Mouse (Mus musculus): Measurements from ENCODE around the gene Cnpy1. TPM values are rescaled to one million over a fixed set of nuclear protein-coding genes. Genes with fewer than 3 reads are reported as not detected.

Gene Cnpy1
- total and polyA plus RNA-seq, 3 experiments: not detected

GRCm38 (mm10) chr5:28267576-28267975, 22.0 kb upstream of the Cnpy1 start:
- no peaks in the 10 kb centered on the region for H3K9me3 ChIP-seq (replicated peaks; ENCODE audit: insufficient read depth, low read length)
- no peaks in the 10 kb centered on the region for H3K79me2 ChIP-seq (ENCODE audit: control insufficient read depth, insufficient read depth, low read length, poor library complexity)
- H3K36me3 ChIP-seq (ENCODE audit: control insufficient read depth in 1 of 2, insufficient read depth in 2 of 2, low read length in 2 of 2): peaks cover 0 to 6% of the 10 kb centered on the region in 2 experiments; a peak in 1 of 4 replicates
- no peaks in the 10 kb centered on the region for H3K27me3 ChIP-seq (ENCODE audit: control insufficient read depth in 1 of 2, insufficient read depth in 2 of 2, low read length in 2 of 2)
- no peak overlapping the region for H3K27ac ChIP-seq (ENCODE audit: control insufficient read depth, low read depth, low read length)
- no peak overlapping the region for H3K4me3 ChIP-seq (ENCODE audit: control insufficient read depth in 1 of 2, insufficient read depth in 1 of 2, low read depth in 2 of 2, low read length in 2 of 2)
- H3K9ac ChIP-seq (ENCODE audit: control insufficient read depth, low read depth, low read length, poor library complexity, severe bottlenecking): no peak overlapping the region
- TF ChIP-seq HCFC1 (IDR thresholded peaks at IDR 0.05; ENCODE audit: low read depth, low read length) (no peak), POLR2AphosphoS2 (IDR thresholded peaks at IDR 0.05; ENCODE audit: low read length) (no peak), RCOR1 (IDR thresholded peaks at IDR 0.05; ENCODE audit: low read depth, low read length) (no peak), MXI1 (IDR thresholded peaks at IDR 0.05; ENCODE audit: low read depth, low read length) (no peak), ETS1 (IDR thresholded peaks at IDR 0.05; ENCODE audit: low read depth, low read length) (no peak), BHLHE40 (IDR thresholded peaks at IDR 0.05; ENCODE audit: borderline replicate concordance, low read depth, low read length) (no peak), MAZ (IDR thresholded peaks at IDR 0.05; ENCODE audit: low read depth, low read length) (no peak), ZMIZ1 (IDR thresholded peaks at IDR 0.05; ENCODE audit: low read depth, low read length) (no peak), ELF1 (IDR thresholded peaks at IDR 0.05; ENCODE audit: low read depth, low read length) (no peak), CHD1 (IDR thresholded peaks at IDR 0.05; ENCODE audit: low read depth, low read length) (no peak), MAFK (IDR thresholded peaks at IDR 0.05; ENCODE audit: borderline replicate concordance, low read depth, low read length) (no peak), ZNF384 (IDR thresholded peaks at IDR 0.05; ENCODE audit: low read depth, low read length) (no peak)
- peak; percentile 7 for DNase-seq (ENCODE audit: low read depth, low spot score)
- peaks cover 0 to 15% of the 10 kb centered on the region in 2 experiments; a peak in 2 of 4 replicates for H3K4me1 ChIP-seq (ENCODE audit: control insufficient read depth in 1 of 2, insufficient read depth in 2 of 2, low read length in 2 of 2)

DNA sequence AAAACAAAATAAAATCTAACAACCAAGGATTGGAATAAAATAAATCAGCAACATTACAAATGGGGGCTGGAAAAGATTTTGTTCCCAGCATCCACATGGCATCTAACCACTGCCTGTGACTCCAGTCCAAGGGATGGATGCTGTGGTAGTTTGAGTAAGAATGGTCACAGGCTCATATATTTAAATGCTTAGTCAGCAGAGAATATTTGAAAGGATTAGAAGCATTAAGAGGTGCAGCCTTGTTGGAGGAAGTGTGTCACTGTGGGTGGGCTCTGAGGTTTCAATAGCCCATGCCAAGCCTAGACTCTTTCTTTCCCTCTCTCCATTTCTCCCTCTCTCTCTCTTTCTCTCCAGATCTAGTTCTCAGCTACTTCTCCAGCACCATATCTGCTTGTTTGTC, 20.0 kb upstream of the Cnpy1 start:
- TF ChIP-seq ZNF384 (IDR thresholded peaks at IDR 0.05; ENCODE audit: low read depth, low read length): no peak
- no peak for TF ChIP-seq GABPA (IDR thresholded peaks at IDR 0.05; ENCODE audit: low read depth, low read length)
- no peak for TF ChIP-seq MXI1 (IDR thresholded peaks at IDR 0.05; ENCODE audit: low read depth, low read length)
- no peak for TF ChIP-seq SMC3 (IDR thresholded peaks at IDR 0.05; ENCODE audit: low read depth, low read length)
- TF ChIP-seq NRF1 (IDR thresholded peaks at IDR 0.05; ENCODE audit: insufficient read depth, low read depth, low read length, poor library complexity, severe bottlenecking): no peak
- TF ChIP-seq NELFE (IDR thresholded peaks at IDR 0.05; ENCODE audit: low read depth, low read length): no peak
- TF ChIP-seq ETS1 (IDR thresholded peaks at IDR 0.05; ENCODE audit: low read depth, low read length): no peak
- no peak for TF ChIP-seq POLR2A (IDR thresholded peaks at IDR 0.05; ENCODE audit: control insufficient read depth in 1 of 2, insufficient read depth in 1 of 2, low read depth in 1 of 2, low read length in 2 of 2, poor library complexity in 1 of 2)
- TF ChIP-seq UBTF (IDR thresholded peaks at IDR 0.05; ENCODE audit: borderline replicate concordance, insufficient read depth, low read depth, low read length): no peak
- no peak for TF ChIP-seq RAD21 (IDR thresholded peaks at IDR 0.05; ENCODE audit: low read depth, low read length)
- TF ChIP-seq ZC3H11A (IDR thresholded peaks at IDR 0.05; ENCODE audit: low read depth, low read length): no peak
- TF ChIP-seq CHD1 (IDR thresholded peaks at IDR 0.05; ENCODE audit: low read depth, low read length): no peak
- TF ChIP-seq TBP (IDR thresholded peaks at IDR 0.05; ENCODE audit: low read depth, low read length): no peak
- no peak for TF ChIP-seq POLR2AphosphoS2 (IDR thresholded peaks at IDR 0.05; ENCODE audit: low read length)
- TF ChIP-seq MAFK (IDR thresholded peaks at IDR 0.05; ENCODE audit: borderline replicate concordance, low read depth, low read length): no peak; the same call in 1 of the 2 replicates
- TF ChIP-seq ZKSCAN1 (IDR thresholded peaks at IDR 0.05; ENCODE audit: low read depth, low read length): no peak
- no peak for TF ChIP-seq E2F4 (IDR thresholded peaks at IDR 0.05; ENCODE audit: borderline replicate concordance, low read depth, low read length)
- TF ChIP-seq CTCF (IDR thresholded peaks at IDR 0.05 in 2 of 3, conservative IDR thresholded peaks at IDR 0.05 in 1 of 3; ENCODE audit: control insufficient read depth in 1 of 3, insufficient read depth in 1 of 3, low read depth in 2 of 3, low read length in 3 of 3, poor library complexity in 1 of 3, severe bottlenecking in 1 of 3): no peak
- no peak for TF ChIP-seq MYC (IDR thresholded peaks at IDR 0.05; ENCODE audit: low read depth, low read length)
- TF ChIP-seq JUND (IDR thresholded peaks at IDR 0.05; ENCODE audit: low read depth, low read length): no peak
- peaks cover 0 to 6% of the 10 kb centered on the region in 2 experiments; a peak in 1 of 4 replicates for H3K36me3 ChIP-seq (ENCODE audit: control insufficient read depth in 1 of 2, insufficient read depth in 2 of 2, low read length in 2 of 2)
- no peaks in the 10 kb centered on the region for H3K27me3 ChIP-seq (ENCODE audit: control insufficient read depth in 1 of 2, insufficient read depth in 2 of 2, low read length in 2 of 2)
- H3K79me2 ChIP-seq (ENCODE audit: control insufficient read depth, insufficient read depth, low read length, poor library complexity): no peaks in the 10 kb centered on the region
- no peak overlapping the region for H3K4me3 ChIP-seq (ENCODE audit: control insufficient read depth in 1 of 2, insufficient read depth in 1 of 2, low read depth in 2 of 2, low read length in 2 of 2)
- no peaks in the 10 kb centered on the region for H3K9me3 ChIP-seq (replicated peaks; ENCODE audit: insufficient read depth, low read length)
- DNase-seq (ENCODE audit: low read depth, low spot score): no peak
- H3K9ac ChIP-seq (ENCODE audit: control insufficient read depth, low read depth, low read length, poor library complexity, severe bottlenecking): no peak overlapping the region
- peaks cover 0 to 15% of the 10 kb centered on the region in 2 experiments; a peak in 2 of 4 replicates for H3K4me1 ChIP-seq (ENCODE audit: control insufficient read depth in 1 of 2, insufficient read depth in 2 of 2, low read length in 2 of 2)
- H3K27ac ChIP-seq (ENCODE audit: control insufficient read depth, low read depth, low read length): no peak overlapping the region
